Mouse (Mus musculus) stomach, embryonic 15.5 days (tissue): ENCODE measurements around the gene Kcnj16. TPM values are rescaled to one million over a fixed set of nuclear protein-coding genes. Genes with fewer than 3 reads are reported as not detected.

Experiments used
- ATAC-seq: fragments of 200-750 bp; cut with Nextera tagmentation; 2 replicates; pipeline ENCODE4 v1.8.0; 2017; ENCODE audit warnings: low read depth, moderate number of reproducible peaks, moderate TSS enrichment; ENCODE audit not compliant: insufficient read depth, low FRiP score
- H3K27ac ChIP-seq: fragments of 300-500 bp; sonication (generic); 2 replicates; pipeline ENCODE4 v1.5.1; 2015; ENCODE audit warnings: mild to moderate bottlenecking, inconsistent platforms
- H3K27me3 ChIP-seq: fragments of 300-500 bp; sonication (generic); replicated peaks from 2 replicates; pipeline ENCODE4 v1.6.1; 2015; ENCODE audit warnings: inconsistent platforms
- H3K36me3 ChIP-seq: fragments of 300-500 bp; sonication (generic); 2 replicates; pipeline ENCODE4 v1.6.1; 2015; ENCODE audit warnings: inconsistent platforms
- H3K4me1 ChIP-seq: fragments of 300-500 bp; sonication (generic); 2 replicates; pipeline ENCODE4 v1.6.1; 2015; ENCODE audit warnings: inconsistent platforms
- H3K4me2 ChIP-seq: fragments of 300-500 bp; sonication (generic); 2 replicates; pipeline ENCODE4 v1.6.1; 2015; ENCODE audit warnings: mild to moderate bottlenecking, inconsistent platforms
- H3K4me3 ChIP-seq: fragments of 300-500 bp; sonication (generic); replicated peaks from 2 replicates; pipeline ENCODE4 v1.5.1; 2015; ENCODE audit warnings: inconsistent platforms
- H3K9ac ChIP-seq: fragments of 300-500 bp; sonication (generic); 2 replicates; pipeline ENCODE4 v1.6.1; 2015; ENCODE audit warnings: inconsistent platforms
- H3K9me3 ChIP-seq: fragments of 300-500 bp; sonication (generic); 2 replicates; pipeline ENCODE4 v1.6.1; 2016; ENCODE audit warnings: inconsistent platforms
- WGBS: fragments of 180-500 bp; shearing (Covaris S2); methylation state at CpG from one replicate; pipeline ENCODE4 v1.1.7; 2015; 5-methylcytosine and 5-hydroxymethylcytosine counted together
- polyA plus RNA-seq: library from polyadenylated mRNA; unstranded; fragments of >200 nt; fragmentation: Nextera tagmentation; extraction: Ambion mirVana; gene quantifications from 2 replicates; pipeline ENCODE4 v1.2.1, GENCODE M21; 2015

Gene Kcnj16
- polyA plus RNA-seq: 0.06 and 0.23 TPM in 2 replicates

GRCm38 (mm10) chr11:110967762-110968135 is at the start of gene Kcnj16:
Kcnj16 (plus strand) TSS chr11:110968033.
- Histone ChIP-seq H3K27me3 (no peaks in the 10 kb centered on the region), H3K4me3 (no peak within 1 kb of the TSS), H3K27ac (no peak within 1 kb of the TSS), H3K9me3 (no peaks in the 10 kb centered on the region), H3K36me3 (no peaks in the 10 kb centered on the region), H3K4me2 (no peak within 1 kb of the TSS), H3K4me1 (no peaks in the 10 kb centered on the region), H3K9ac (no peak within 1 kb of the TSS)
- WGBS: 64% methylated on average over 4 of the region's 4 CpGs
- ATAC-seq: no peak

GRCm38 (mm10) chr11:110918808-110919465 is 48.9 kb upstream of the Kcnj16 start:
- Histone ChIP-seq H3K9me3 (no peaks in the 10 kb centered on the region), H3K4me2 (no peak overlapping the region), H3K27me3 (no peaks in the 10 kb centered on the region), H3K4me3 (no peak overlapping the region), H3K4me1 (no peaks in the 10 kb centered on the region), H3K27ac (no peak overlapping the region), H3K36me3 (no peaks in the 10 kb centered on the region), H3K9ac (no peak overlapping the region)
- no peak for ATAC-seq
- WGBS: 75% methylated on average over 5 of the region's 5 CpGs

GRCm38 (mm10) chr11:110935699-110936098 is 32.1 kb upstream of the Kcnj16 start:
- Histone ChIP-seq H3K4me1 (no peaks in the 10 kb centered on the region), H3K27me3 (no peaks in the 10 kb centered on the region), H3K4me2 (no peak overlapping the region), H3K9me3 (no peaks in the 10 kb centered on the region), H3K36me3 (no peaks in the 10 kb centered on the region), H3K9ac (no peak overlapping the region), H3K4me3 (no peak overlapping the region), H3K27ac (no peak overlapping the region)
- ATAC-seq: no peak
- 41% methylated on average over 3 of the region's 3 CpGs for WGBS

GRCm38 (mm10) chr11:110942280-110942679 is 25.6 kb upstream of the Kcnj16 start:
- no peak overlapping the region for H3K27ac ChIP-seq
- ATAC-seq: no peak
- H3K36me3 ChIP-seq: no peaks in the 10 kb centered on the region
- H3K4me2 ChIP-seq: no peak overlapping the region
- no peaks in the 10 kb centered on the region for H3K4me1 ChIP-seq
- H3K9ac ChIP-seq: no peak overlapping the region
- 26% methylated on average over 3 of the region's 3 CpGs for WGBS
- no peak overlapping the region for H3K4me3 ChIP-seq
- H3K27me3 ChIP-seq: no peaks in the 10 kb centered on the region
- no peaks in the 10 kb centered on the region for H3K9me3 ChIP-seq

- Histone ChIP-seq H3K9me3 (no peaks in the 10 kb centered on the region), H3K36me3 (no peaks in the 10 kb centered on the region), H3K27me3 (no peaks in the 10 kb centered on the region), H3K4me2 (no peak overlapping the region), H3K27ac (no peak overlapping the region), H3K4me1 (no peaks in the 10 kb centered on the region), H3K9ac (no peak overlapping the region), H3K4me3 (no peak overlapping the region)
- 27% methylated on average over 6 of the region's 6 CpGs for WGBS
- no peak for ATAC-seq
Measured at GRCm38 (mm10) chr11:110942695-110943135, 25.1 kb upstream of the Kcnj16 start.

GRCm38 (mm10) chr11:110956665-110957064 is 11.2 kb upstream of the Kcnj16 start:
- H3K36me3 ChIP-seq: no peaks in the 10 kb centered on the region
- no peak overlapping the region for H3K4me2 ChIP-seq
- no peaks in the 10 kb centered on the region for H3K27me3 ChIP-seq
- no peak for ATAC-seq
- no peak overlapping the region for H3K27ac ChIP-seq
- H3K4me3 ChIP-seq: no peak overlapping the region
- WGBS: 25% methylated on average over 7 of the region's 7 CpGs
- no peaks in the 10 kb centered on the region for H3K9me3 ChIP-seq
- H3K4me1 ChIP-seq: no peaks in the 10 kb centered on the region
- H3K9ac ChIP-seq: no peak overlapping the region

GRCm38 (mm10) chr11:110961592-110962021 is 6.2 kb upstream of the Kcnj16 start:
- 0 out of 2 replicates have a peak overlapping the region, but pooled peaks have one; percentile 1 for H3K27ac ChIP-seq
- no peaks in the 10 kb centered on the region for H3K27me3 ChIP-seq
- H3K9ac ChIP-seq: no peak overlapping the region
- H3K4me2 ChIP-seq: no peak overlapping the region
- ATAC-seq: no peak
- H3K9me3 ChIP-seq: no peaks in the 10 kb centered on the region
- H3K4me1 ChIP-seq: no peaks in the 10 kb centered on the region
- 26% methylated on average over 5 of the region's 5 CpGs for WGBS
- no peaks in the 10 kb centered on the region for H3K36me3 ChIP-seq
- H3K4me3 ChIP-seq: no peak overlapping the region

- H3K9ac ChIP-seq: no peak overlapping the region
- ATAC-seq: no peak
- no peak overlapping the region for H3K4me2 ChIP-seq
- no peak overlapping the region for H3K4me3 ChIP-seq
- H3K27ac ChIP-seq: no peak overlapping the region
- H3K36me3 ChIP-seq: no peaks in the 10 kb centered on the region
- H3K4me1 ChIP-seq: no peaks in the 10 kb centered on the region
- H3K27me3 ChIP-seq: no peaks in the 10 kb centered on the region
- 71% methylated on average over 11 of the region's 11 CpGs for WGBS
- no peaks in the 10 kb centered on the region for H3K9me3 ChIP-seq
Measured at GRCm38 (mm10) chr11:110967019-110967761, 643 bp upstream of the Kcnj16 start.

- H3K4me3 ChIP-seq: no peak overlapping the region
- no peak for ATAC-seq
- H3K27ac ChIP-seq: no peak overlapping the region
- no peaks in the 10 kb centered on the region for H3K36me3 ChIP-seq
- H3K4me1 ChIP-seq: no peaks in the 10 kb centered on the region
- no peaks in the 10 kb centered on the region for H3K27me3 ChIP-seq
- H3K9me3 ChIP-seq: no peaks in the 10 kb centered on the region
- no peak overlapping the region for H3K9ac ChIP-seq
- H3K4me2 ChIP-seq: no peak overlapping the region
Measured at GRCm38 (mm10) chr11:110968901-110969300, 1.1 kb downstream of the Kcnj16 start.

GRCm38 (mm10) chr11:110985508-110985907 is 17.7 kb downstream of the Kcnj16 start:
- Histone ChIP-seq H3K4me2 (no peak overlapping the region), H3K4me1 (no peaks in the 10 kb centered on the region), H3K9ac (no peak overlapping the region), H3K36me3 (no peaks in the 10 kb centered on the region), H3K27ac (no peak overlapping the region), H3K4me3 (no peak overlapping the region), H3K9me3 (no peaks in the 10 kb centered on the region), H3K27me3 (no peaks in the 10 kb centered on the region)
- WGBS: 44% methylated on average over 1 of the region's 1 CpGs
- no peak for ATAC-seq

GRCm38 (mm10) chr11:110985949-110986348 is 18.1 kb downstream of the Kcnj16 start:
- H3K9ac ChIP-seq: no peak overlapping the region
- 21% methylated on average over 3 of the region's 3 CpGs for WGBS
- no peak overlapping the region for H3K4me2 ChIP-seq
- no peaks in the 10 kb centered on the region for H3K27me3 ChIP-seq
- H3K9me3 ChIP-seq: no peaks in the 10 kb centered on the region
- H3K4me3 ChIP-seq: no peak overlapping the region
- no peak overlapping the region for H3K27ac ChIP-seq
- no peaks in the 10 kb centered on the region for H3K4me1 ChIP-seq
- no peaks in the 10 kb centered on the region for H3K36me3 ChIP-seq
- peak; percentile 39; the same call in 1 of the 2 replicates for ATAC-seq

GRCm38 (mm10) chr11:110993616-110994015 is 25.8 kb downstream of the Kcnj16 start:
- Histone ChIP-seq H3K36me3 (no peaks in the 10 kb centered on the region), H3K9me3 (no peaks in the 10 kb centered on the region), H3K4me3 (no peak overlapping the region), H3K4me2 (no peak overlapping the region), H3K27ac (no peak overlapping the region), H3K27me3 (no peaks in the 10 kb centered on the region), H3K4me1 (no peaks in the 10 kb centered on the region), H3K9ac (no peak overlapping the region)
- no peak; the same call in 1 of the 2 replicates for ATAC-seq
- WGBS: 59% methylated on average over 4 of the region's 4 CpGs
